Mouse (Mus musculus): Measurements from ENCODE around the gene Fam189a2. TPM values are rescaled to one million over a fixed set of nuclear protein-coding genes. Genes with fewer than 3 reads are reported as not detected.

Gene Fam189a2
- total RNA-seq, 4 experiments from 2014 or later: 9.2 to 12.1 (median 9.6) TPM

GRCm38 (mm10) chr19:23977901-23978443, 52.8 kb downstream of the Fam189a2 start:
- no peak for DNase-seq (ENCODE audit: low spot score in 2 of 2)

GRCm38 (mm10) chr19:23972881-23973649, 57.8 kb downstream of the Fam189a2 start:
- no peak for DNase-seq (ENCODE audit: low spot score in 2 of 2)

GRCm38 (mm10) chr19:23971391-23971790, 59.4 kb downstream of the Fam189a2 start:
- no peak for DNase-seq (ENCODE audit: low spot score in 2 of 2)

- DNase-seq (ENCODE audit: low spot score in 2 of 2): no peak
Measured at GRCm38 (mm10) chr19:23970374-23970773, 60.4 kb downstream of the Fam189a2 start.

GRCm38 (mm10) chr19:23968862-23969225, 62.0 kb downstream of the Fam189a2 start:
- no peak for DNase-seq (ENCODE audit: low spot score in 2 of 2)

- no peak for DNase-seq (ENCODE audit: low spot score in 2 of 2)
Measured at GRCm38 (mm10) chr19:23968125-23968861, 62.5 kb downstream of the Fam189a2 start.

GRCm38 (mm10) chr19:23967156-23967555, 63.7 kb downstream of the Fam189a2 start:
- peak in 1 of 2 experiments; percentile 82 for DNase-seq (ENCODE audit: low spot score in 2 of 2)

GRCm38 (mm10) chr19:23966376-23966775, 64.4 kb downstream of the Fam189a2 start:
- DNase-seq (ENCODE audit: low spot score in 2 of 2): no peak

- DNase-seq (ENCODE audit: low spot score in 2 of 2): no peak
Measured at GRCm38 (mm10) chr19:23964401-23964910, 66.4 kb downstream of the Fam189a2 start.

- peak in 1 of 2 experiments; percentile 53 for DNase-seq (ENCODE audit: low spot score in 2 of 2)
Measured at GRCm38 (mm10) chr19:23961516-23961915, 69.3 kb downstream of the Fam189a2 start.

- DNase-seq (ENCODE audit: low spot score in 2 of 2): no peak
Measured at GRCm38 (mm10) chr19:23960831-23961447, 69.9 kb downstream of the Fam189a2 start.

GRCm38 (mm10) chr19:23960275-23960674, 70.5 kb downstream of the Fam189a2 start:
- no peak for DNase-seq (ENCODE audit: low spot score in 2 of 2)

- DNase-seq (ENCODE audit: low spot score in 2 of 2): no peak
Measured at GRCm38 (mm10) chr19:23959870-23960269, 70.9 kb downstream of the Fam189a2 start.

- no peak for DNase-seq (ENCODE audit: low spot score in 2 of 2)
Measured at GRCm38 (mm10) chr19:23958925-23959324, 71.9 kb downstream of the Fam189a2 start.

- no peak for DNase-seq (ENCODE audit: low spot score in 2 of 2)
Measured at GRCm38 (mm10) chr19:23957563-23957962, 73.3 kb downstream of the Fam189a2 start.

- DNase-seq (ENCODE audit: low spot score in 2 of 2): no peak
Measured at GRCm38 (mm10) chr19:23956299-23956975, 74.4 kb downstream of the Fam189a2 start.

- no peak for DNase-seq (ENCODE audit: low spot score in 2 of 2)
Measured at GRCm38 (mm10) chr19:23955461-23955860, 75.4 kb downstream of the Fam189a2 start.

GRCm38 (mm10) chr19:23948301-23949000, 82.4 kb downstream of the Fam189a2 start:
- no peak for DNase-seq (ENCODE audit: low spot score in 2 of 2)

GRCm38 (mm10) chr19:23947871-23948270, 82.9 kb downstream of the Fam189a2 start:
- no peak for DNase-seq (ENCODE audit: low spot score in 2 of 2)

GRCm38 (mm10) chr19:23946751-23947150, 84.1 kb downstream of the Fam189a2 start:
- no peak for DNase-seq (ENCODE audit: low spot score in 2 of 2)

Measured in left cerebral cortex, adult 8-10 months (tissue).